Mouse (Mus musculus): Measurements from ENCODE around the gene Gmip.

DNA sequence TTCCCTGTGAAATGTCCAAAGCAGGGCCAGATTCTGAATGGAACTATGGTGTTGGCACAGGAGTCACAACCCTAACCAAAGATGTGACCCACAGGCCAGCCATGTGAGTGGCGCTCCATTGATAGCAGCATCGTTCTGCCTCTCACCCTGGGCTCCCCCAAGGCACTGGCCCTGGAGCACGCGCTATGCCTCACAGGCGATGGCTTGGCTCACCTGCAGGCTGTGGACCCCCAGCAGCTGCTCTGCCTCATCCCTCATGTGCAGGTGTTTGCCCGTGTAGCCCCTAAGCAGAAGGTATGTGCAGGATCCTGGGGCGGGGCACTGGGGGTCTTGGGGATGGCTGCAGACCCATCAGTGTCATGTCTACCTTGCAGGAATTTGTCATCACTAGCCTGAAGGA lies 5.1 kb upstream of the Gmip start:
- no peak for TF ChIP-seq CTCF (IDR thresholded peaks at IDR 0.05; ENCODE audit: low read depth)
- no peak for TF ChIP-seq EP300 (IDR thresholded peaks at IDR 0.05; ENCODE audit: low read depth)

Data from heart, postnatal 0 days (tissue).